Mouse (Mus musculus) hindbrain, embryonic 11.5 days (tissue): Measurements from ENCODE around the gene Ets1. TPM values are rescaled to one million over a fixed set of nuclear protein-coding genes. Genes with fewer than 3 reads are reported as not detected.

Experiments
- ATAC-seq: fragments of 200-750 bp; cut with Nextera tagmentation; 2 replicates; pipeline ENCODE4 v1.8.0; 2017; ENCODE audit warnings: mild to moderate bottlenecking, moderate TSS enrichment, moderate library complexity; ENCODE audit not compliant: low FRiP score
- DNase-seq: peaks from one replicate; pipeline ENCODE4 v3.0.0-alpha.2; 2015; ENCODE audit warnings: low spot score
- H3K27ac ChIP-seq: fragments of 300-500 bp; sonication (generic); 2 replicates; pipeline ENCODE4 v1.5.1; 2014; ENCODE audit warnings: mild to moderate bottlenecking, low read depth, low read length
- H3K27me3 ChIP-seq: fragments of 300-500 bp; sonication (generic); 2 replicates; pipeline ENCODE4 v1.6.1; 2014; ENCODE audit warnings: mild to moderate bottlenecking, low read length, moderate library complexity, mixed read lengths; ENCODE audit not compliant: control insufficient read depth, insufficient read depth
- H3K36me3 ChIP-seq: fragments of 300-500 bp; sonication (generic); 2 replicates; pipeline ENCODE4 v1.6.1; 2014; ENCODE audit warnings: mild to moderate bottlenecking, low read length, moderate library complexity, mixed read lengths; ENCODE audit not compliant: control insufficient read depth, insufficient read depth
- H3K4me1 ChIP-seq: fragments of 300-500 bp; sonication (generic); replicated peaks from 2 replicates; pipeline ENCODE4 v1.6.1; 2014; ENCODE audit warnings: low read length, mixed read lengths; ENCODE audit not compliant: control insufficient read depth, insufficient read depth
- H3K4me2 ChIP-seq: fragments of 300-500 bp; sonication (generic); replicated peaks from 2 replicates; pipeline ENCODE4 v1.6.1; 2014; ENCODE audit warnings: mild to moderate bottlenecking, low read depth, low read length
- H3K4me3 ChIP-seq: fragments of 300-500 bp; sonication (generic); 2 replicates; pipeline ENCODE4 v1.5.1; 2014; ENCODE audit warnings: low read depth, low read length
- H3K9ac ChIP-seq: fragments of 300-500 bp; sonication (generic); 2 replicates; pipeline ENCODE4 v1.6.1; 2014; ENCODE audit warnings: low read depth, low read length
- H3K9me3 ChIP-seq: fragments of 300-500 bp; sonication (generic); 2 replicates; pipeline ENCODE4 v1.6.1; 2016; ENCODE audit warnings: low read length; ENCODE audit not compliant: control insufficient read depth
- WGBS: fragments of 180-500 bp; shearing (Covaris S2); extraction: QIAGEN DNeasy Blood & Tissue Kit; methylation state at CpG from one replicate; pipeline ENCODE4 v1.1.7; 2014; 5-methylcytosine and 5-hydroxymethylcytosine counted together
- polyA plus RNA-seq: library from polyadenylated mRNA; unstranded; fragments of >200 nt; fragmentation: Nextera tagmentation; extraction: Ambion mirVana; gene quantifications from 2 replicates; pipeline ENCODE4 v1.2.1, GENCODE M21; 2014

Gene Ets1
- polyA plus RNA-seq, 1 experiment from 2014 or later = 24.3 TPM

DNA sequence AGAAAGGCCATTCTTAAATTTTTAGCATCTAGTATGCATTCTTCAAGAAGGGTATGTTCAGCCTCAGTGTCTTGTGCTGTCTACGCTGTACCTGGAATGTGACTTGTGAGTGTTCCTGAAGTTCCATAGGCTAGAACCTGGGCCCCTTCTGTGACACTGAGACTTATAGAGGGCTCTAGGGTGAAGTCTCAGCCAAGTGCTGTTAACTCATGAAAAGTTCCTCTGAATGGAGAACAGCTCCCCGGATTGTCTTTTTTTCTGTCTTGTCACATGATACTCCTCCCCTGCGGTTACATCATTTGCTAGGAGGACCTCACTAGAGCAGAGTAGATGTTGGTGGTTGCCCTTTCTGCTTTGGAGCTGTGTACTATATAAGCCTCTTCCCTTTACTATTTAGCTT lies 40.5 kb downstream of the Ets1 start:
- no peak overlapping the region for H3K4me2 ChIP-seq
- ATAC-seq = peak; percentile 44; the same call in 1 of the 2 replicates

DNA sequence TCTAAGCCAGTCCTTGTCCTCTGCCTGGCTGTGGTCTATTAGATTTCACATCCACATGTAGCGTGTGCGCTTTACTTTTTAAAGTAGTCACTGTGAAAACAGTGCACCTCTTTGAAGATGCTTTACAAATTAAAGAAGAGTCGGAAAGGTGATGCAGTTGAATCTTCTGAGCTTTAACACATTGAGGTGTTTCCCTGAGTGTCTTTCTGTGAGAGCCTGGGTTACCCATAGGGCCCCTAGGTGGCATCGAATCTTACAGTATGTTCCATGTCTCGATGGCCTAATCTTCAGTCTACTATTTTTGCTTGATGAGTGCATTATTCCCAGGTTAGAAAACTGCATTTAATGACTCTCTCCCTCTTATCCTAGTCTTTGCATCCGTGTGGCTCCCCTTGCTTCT lies 41.6 kb downstream of the Ets1 start:
- no peak overlapping the region for H3K4me2 ChIP-seq
- peaks cover 5% of the 10 kb centered on the region; the same call in 1 of the 2 replicates for H3K4me1 ChIP-seq
- no peak overlapping the region for H3K27ac ChIP-seq
- H3K4me3 ChIP-seq = no peak overlapping the region
- no peaks in the 10 kb centered on the region for H3K36me3 ChIP-seq
- DNase-seq (no peak), ATAC-seq (no peak)
- no peaks in the 10 kb centered on the region for H3K9me3 ChIP-seq
- H3K27me3 ChIP-seq = peaks cover 79% of the 10 kb centered on the region
- WGBS = 82% methylated on average over 6 of the region's 6 CpGs
- H3K9ac ChIP-seq = no peak overlapping the region

More for the DNA sequence above, 40.5 kb downstream of the Ets1 start:
- H3K9me3 ChIP-seq = no peaks in the 10 kb centered on the region
- DNase-seq = no peak
- peaks cover 77% of the 10 kb centered on the region for H3K27me3 ChIP-seq
- H3K9ac ChIP-seq = no peak overlapping the region
- WGBS = 4% methylated on average over 3 of the region's 3 CpGs
- no peaks in the 10 kb centered on the region for H3K36me3 ChIP-seq
- peaks cover 5% of the 10 kb centered on the region; the same call in 1 of the 2 replicates for H3K4me1 ChIP-seq
- no peak overlapping the region for H3K27ac ChIP-seq
- no peak overlapping the region for H3K4me3 ChIP-seq

DNA sequence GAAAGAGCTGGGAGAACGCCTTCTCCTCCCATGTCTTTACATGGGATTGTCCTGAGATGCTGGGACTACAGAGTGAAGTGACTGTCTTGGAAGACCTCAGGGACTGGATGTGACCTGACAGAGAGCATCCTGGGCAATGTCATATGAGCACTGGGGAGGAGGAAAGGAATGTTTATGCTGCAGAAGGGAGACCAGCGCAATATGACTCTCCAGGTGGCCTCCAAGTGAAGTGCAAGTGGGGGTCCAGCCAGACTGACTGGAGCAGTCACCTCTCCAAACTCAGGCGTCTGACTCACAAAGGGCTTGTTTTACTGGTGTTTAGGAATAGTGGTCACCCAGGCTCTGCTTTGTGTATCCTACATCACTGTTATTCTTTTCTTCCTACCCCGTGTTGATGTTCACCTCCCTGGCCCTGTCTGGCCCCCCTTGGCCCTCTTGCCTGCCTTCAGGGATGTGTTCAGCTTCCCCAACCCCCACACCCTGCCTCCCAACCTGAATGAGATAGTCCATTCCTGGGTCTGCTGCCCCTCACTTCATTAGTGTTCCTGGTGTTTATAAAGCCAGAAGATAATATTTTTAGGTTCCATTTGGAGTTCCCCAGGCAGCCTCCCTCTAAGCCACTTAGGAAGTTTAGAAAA lies 42.2 kb downstream of the Ets1 start:
- Histone ChIP-seq H3K4me2 (no peak overlapping the region), H3K9me3 (no peaks in the 10 kb centered on the region), H3K4me1 (peaks cover 5% of the 10 kb centered on the region; the same call in 1 of the 2 replicates), H3K36me3 (no peaks in the 10 kb centered on the region), H3K4me3 (no peak overlapping the region), H3K27ac (no peak overlapping the region), H3K27me3 (peaks cover 76% of the 10 kb centered on the region), H3K9ac (no peak overlapping the region)
- DNase-seq (no peak), ATAC-seq (no peak)
- 51% methylated on average over 4 of the region's 4 CpGs for WGBS

DNA sequence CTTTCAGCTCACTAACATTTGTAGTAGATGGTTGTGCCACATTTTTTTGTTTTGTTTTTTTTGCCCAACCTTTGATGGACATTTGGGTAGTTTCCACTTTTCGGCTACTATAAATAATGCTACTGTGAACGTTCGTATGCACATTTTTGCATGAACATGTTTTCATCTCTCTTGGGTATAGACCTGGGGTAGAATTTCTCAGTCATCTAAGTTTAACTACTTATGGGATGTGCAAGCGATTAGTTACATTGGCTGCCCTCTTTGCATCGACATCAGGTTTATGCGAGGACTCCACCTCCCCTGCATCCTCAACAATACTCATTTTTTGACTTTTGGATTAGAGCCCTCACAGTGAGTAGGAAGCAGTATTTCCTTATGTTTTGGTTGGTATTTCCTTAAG lies 43.5 kb downstream of the Ets1 start:
- Histone ChIP-seq H3K9ac (no peak overlapping the region), H3K27me3 (peaks cover 76% of the 10 kb centered on the region), H3K27ac (no peak overlapping the region), H3K9me3 (no peaks in the 10 kb centered on the region), H3K4me2 (no peak overlapping the region), H3K4me3 (no peak overlapping the region), H3K4me1 (peaks cover 5% of the 10 kb centered on the region; the same call in 1 of the 2 replicates), H3K36me3 (no peaks in the 10 kb centered on the region)
- ATAC-seq = no peak
- DNase-seq = no peak
- 84% methylated on average over 6 of the region's 6 CpGs for WGBS

DNA sequence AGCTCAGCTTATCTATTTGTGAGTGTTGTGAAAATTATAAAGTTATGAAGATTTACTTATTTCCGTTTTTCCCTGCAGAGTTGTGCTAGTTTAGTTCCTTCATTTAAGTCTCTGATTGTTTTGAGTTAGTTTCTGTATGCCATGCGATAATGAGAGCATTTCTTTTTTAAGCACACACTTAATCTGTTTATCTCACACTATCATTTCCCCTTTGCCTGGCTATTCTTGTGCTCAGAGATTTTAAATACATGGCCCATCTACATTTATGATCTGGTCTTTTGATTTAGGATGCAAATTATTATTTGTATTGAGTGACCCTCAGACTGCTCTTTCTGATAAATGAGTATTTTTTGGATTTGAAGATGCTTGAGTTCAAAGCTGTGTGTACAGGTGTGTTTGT lies 44.2 kb downstream of the Ets1 start:
- no peaks in the 10 kb centered on the region for H3K36me3 ChIP-seq
- WGBS = 87% methylated on average over 2 of the region's 2 CpGs
- peaks cover 5% of the 10 kb centered on the region; the same call in 1 of the 2 replicates for H3K4me1 ChIP-seq
- no peak overlapping the region for H3K4me2 ChIP-seq
- DNase-seq = no peak
- peaks cover 74% of the 10 kb centered on the region for H3K27me3 ChIP-seq
- no peak for ATAC-seq
- H3K9ac ChIP-seq = no peak overlapping the region
- H3K27ac ChIP-seq = no peak overlapping the region
- no peaks in the 10 kb centered on the region for H3K9me3 ChIP-seq
- no peak overlapping the region for H3K4me3 ChIP-seq

DNA sequence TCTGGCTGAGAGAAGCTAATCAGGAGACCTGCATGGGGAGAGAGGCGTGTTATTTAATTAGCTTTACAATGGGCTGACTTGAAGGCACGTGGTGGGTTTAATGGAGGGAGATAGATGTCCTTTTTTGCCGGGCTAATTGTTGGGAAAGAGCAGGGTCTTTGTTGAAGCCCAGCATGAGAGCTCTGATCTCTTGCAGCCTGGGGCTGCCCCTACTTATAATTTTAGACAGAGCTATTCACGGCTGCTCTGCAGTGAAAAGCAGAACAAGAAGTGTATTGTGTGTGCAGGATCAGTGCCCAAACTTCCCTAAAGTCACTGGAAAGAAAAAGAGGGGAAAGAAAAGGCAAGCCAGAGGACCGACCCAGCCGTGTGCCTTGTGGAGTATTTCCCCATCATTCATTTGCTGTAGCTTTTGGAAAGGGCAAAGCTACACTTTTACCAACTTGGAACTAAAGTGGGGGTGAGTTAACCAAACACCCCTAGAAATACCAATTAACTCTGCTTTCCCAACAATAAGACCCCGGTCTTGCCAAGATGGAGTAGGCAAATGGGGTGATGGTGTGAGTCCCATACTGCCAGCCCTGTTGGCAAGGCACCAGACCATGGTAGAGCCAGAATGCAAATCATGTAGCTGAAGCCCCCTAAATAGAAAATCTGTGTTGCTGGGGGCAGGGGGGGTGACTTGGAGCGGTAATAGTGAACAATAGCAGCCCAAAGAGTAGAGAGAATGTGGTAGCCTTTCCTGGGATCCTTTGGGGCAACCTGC lies 50.0 kb downstream of the Ets1 start:
- H3K4me3 ChIP-seq = no peak overlapping the region
- WGBS = 17% methylated on average over 8 of the region's 8 CpGs
- H3K36me3 ChIP-seq = no peaks in the 10 kb centered on the region
- DNase-seq (peak; percentile 64), ATAC-seq (peak; percentile 90)
- H3K4me2 ChIP-seq = no peak overlapping the region
- H3K4me1 ChIP-seq = peaks cover 4% of the 10 kb centered on the region
- peaks cover 74% of the 10 kb centered on the region for H3K27me3 ChIP-seq
- no peak overlapping the region for H3K9ac ChIP-seq
- no peaks in the 10 kb centered on the region for H3K9me3 ChIP-seq
- no peak overlapping the region for H3K27ac ChIP-seq

DNA sequence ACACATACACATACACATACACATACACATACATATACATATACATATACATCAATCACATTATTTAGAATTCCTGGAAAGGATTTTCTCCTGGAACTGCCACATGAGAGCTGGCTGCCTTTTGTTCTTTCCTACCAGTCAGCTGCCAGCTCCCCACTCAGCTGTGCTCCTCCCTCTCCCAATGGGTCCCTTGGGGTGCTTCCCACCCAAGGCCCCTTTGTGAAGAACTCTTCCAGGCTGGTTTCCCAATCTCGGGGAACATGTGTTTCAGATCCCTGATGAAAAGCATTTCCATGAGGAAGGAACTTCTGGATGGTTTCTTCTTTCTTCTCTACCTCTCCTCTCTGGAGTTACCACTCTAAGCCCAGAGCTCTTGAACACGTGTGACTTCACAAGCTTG lies 52.3 kb downstream of the Ets1 start:
- DNase-seq = no peak
- no peaks in the 10 kb centered on the region for H3K36me3 ChIP-seq
- H3K9ac ChIP-seq = no peak overlapping the region
- ATAC-seq = no peak
- 68% methylated on average over 2 of the region's 2 CpGs for WGBS
- H3K9me3 ChIP-seq = no peaks in the 10 kb centered on the region
- H3K4me3 ChIP-seq = no peak overlapping the region
- H3K4me2 ChIP-seq = no peak overlapping the region
- H3K27ac ChIP-seq = no peak overlapping the region
- H3K4me1 ChIP-seq = peaks cover 4% of the 10 kb centered on the region
- peaks cover 76% of the 10 kb centered on the region for H3K27me3 ChIP-seq

DNA sequence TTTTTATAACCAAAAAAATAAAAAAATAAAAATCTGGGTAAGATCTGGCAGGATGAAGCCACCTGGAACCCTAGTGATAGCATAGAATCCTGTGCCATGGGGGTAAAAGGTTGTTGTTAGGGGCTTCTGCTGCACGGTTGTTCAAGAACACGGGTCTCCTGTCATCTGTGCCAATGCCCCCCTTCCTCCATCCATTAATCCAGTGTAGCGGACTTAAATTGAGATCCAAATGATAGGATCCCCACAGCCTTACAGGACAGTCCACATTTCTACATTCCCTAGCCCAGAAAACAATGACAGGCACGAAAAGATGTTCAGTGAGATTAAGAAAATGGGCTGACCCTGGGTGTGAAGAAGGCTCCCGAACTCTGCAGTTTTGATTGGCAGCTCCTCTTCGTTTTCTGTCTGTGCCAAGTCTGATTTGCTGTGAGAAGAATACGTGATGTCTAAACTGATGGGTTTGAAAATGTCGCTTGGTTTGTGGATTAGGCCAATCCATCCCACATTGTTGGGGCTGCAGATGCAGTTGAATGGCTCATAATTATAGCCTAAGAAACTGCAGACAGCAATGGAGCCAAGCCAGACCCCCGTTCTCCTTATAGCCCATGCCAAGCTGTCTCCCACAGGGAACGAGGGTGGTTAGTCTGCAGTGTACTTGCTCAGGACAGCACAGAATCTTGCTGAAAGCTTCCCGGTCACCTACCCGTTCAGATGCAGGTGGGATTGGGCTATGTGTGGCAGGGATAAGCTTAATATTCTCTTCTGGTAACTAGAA lies 55.3 kb downstream of the Ets1 start:
- H3K27ac ChIP-seq = no peak overlapping the region
- no peak overlapping the region for H3K9ac ChIP-seq
- no peak for DNase-seq
- H3K9me3 ChIP-seq = no peaks in the 10 kb centered on the region
- H3K4me3 ChIP-seq = no peak overlapping the region
- H3K27me3 ChIP-seq = peaks cover 79% of the 10 kb centered on the region
- H3K4me1 ChIP-seq = peaks cover 2% of the 10 kb centered on the region
- H3K36me3 ChIP-seq = no peaks in the 10 kb centered on the region
- H3K4me2 ChIP-seq = no peak overlapping the region
- WGBS = 70% methylated on average over 12 of the region's 12 CpGs
- ATAC-seq = no peak
